Mouse (Mus musculus): ENCODE results near the gene Fras1. TPM values are rescaled to one million over a fixed set of nuclear protein-coding genes. Genes with fewer than 3 reads are reported as not detected.

The Fras1 gene
- polyA plus RNA-seq, 1 experiment from 2014 or later, result 3.6 TPM

GRCm38 (mm10) chr5:96762021-96762420 lies 388.3 kb downstream of the Fras1 start:
- ATAC-seq (no peak), DNase-seq (ENCODE audit: low spot score) (no peak)
- no peaks in the 10 kb centered on the region for H3K36me3 ChIP-seq (ENCODE audit: control insufficient read depth, insufficient read depth, low read length)
- WGBS, result 93% methylated on average over 1 of the region's 1 CpGs
- H3K4me3 ChIP-seq (ENCODE audit: low read depth, low read length), result no peak overlapping the region
- no peaks in the 10 kb centered on the region for H3K27me3 ChIP-seq (replicated peaks; ENCODE audit: control insufficient read depth, insufficient read depth, low read length)
- H3K9ac ChIP-seq (ENCODE audit: low read length), result no peak overlapping the region
- H3K4me1 ChIP-seq (ENCODE audit: control insufficient read depth, insufficient read depth, low read length), result no peaks in the 10 kb centered on the region
- H3K27ac ChIP-seq (ENCODE audit: low read depth, low read length), result no peak overlapping the region
- no peak overlapping the region for H3K4me2 ChIP-seq (ENCODE audit: low read length)
- H3K9me3 ChIP-seq (replicated peaks; ENCODE audit: control insufficient read depth, low read length), result no peaks in the 10 kb centered on the region

- no peak overlapping the region for H3K4me3 ChIP-seq (ENCODE audit: low read depth, low read length)
- no peaks in the 10 kb centered on the region for H3K27me3 ChIP-seq (replicated peaks; ENCODE audit: control insufficient read depth, insufficient read depth, low read length)
- H3K27ac ChIP-seq (ENCODE audit: low read depth, low read length), result no peak overlapping the region
- no peak overlapping the region for H3K4me2 ChIP-seq (ENCODE audit: low read length)
- WGBS, result 65% methylated on average over 10 of the region's 10 CpGs
- peak; percentile 58; the same call in 1 of the 2 replicates for ATAC-seq
- DNase-seq (ENCODE audit: low spot score), result peak; percentile 87
- no peak overlapping the region for H3K9ac ChIP-seq (ENCODE audit: low read length)
- no peaks in the 10 kb centered on the region for H3K9me3 ChIP-seq (replicated peaks; ENCODE audit: control insufficient read depth, low read length)
- H3K4me1 ChIP-seq (ENCODE audit: control insufficient read depth, insufficient read depth, low read length), result no peaks in the 10 kb centered on the region
- H3K36me3 ChIP-seq (ENCODE audit: control insufficient read depth, insufficient read depth, low read length), result no peaks in the 10 kb centered on the region
These were observed 395.2 kb downstream of the Fras1 start for GRCm38 (mm10) chr5:96768846-96769471.

GRCm38 (mm10) chr5:96783506-96784288 lies 409.9 kb downstream of the Fras1 start:
- ATAC-seq (no peak), DNase-seq (ENCODE audit: low spot score) (no peak)

GRCm38 (mm10) chr5:96785096-96785495 lies 411.3 kb downstream of the Fras1 start:
- Histone ChIP-seq H3K4me3 (ENCODE audit: low read depth, low read length) (no peak overlapping the region), H3K36me3 (ENCODE audit: control insufficient read depth, insufficient read depth, low read length) (no peaks in the 10 kb centered on the region), H3K9me3 (replicated peaks; ENCODE audit: control insufficient read depth, low read length) (no peaks in the 10 kb centered on the region), H3K9ac (ENCODE audit: low read length) (no peak overlapping the region), H3K4me1 (ENCODE audit: control insufficient read depth, insufficient read depth, low read length) (no peaks in the 10 kb centered on the region), H3K4me2 (ENCODE audit: low read length) (no peak overlapping the region), H3K27me3 (replicated peaks; ENCODE audit: control insufficient read depth, insufficient read depth, low read length) (no peaks in the 10 kb centered on the region), H3K27ac (ENCODE audit: low read depth, low read length) (no peak overlapping the region)
- no peak for ATAC-seq
- no peak for DNase-seq (ENCODE audit: low spot score)
- WGBS, result 90% methylated on average over 5 of the region's 5 CpGs

More at GRCm38 (mm10) chr5:96783506-96784288, 409.9 kb downstream of the Fras1 start:
- Histone ChIP-seq H3K4me1 (ENCODE audit: control insufficient read depth, insufficient read depth, low read length) (no peaks in the 10 kb centered on the region), H3K4me2 (ENCODE audit: low read length) (no peak overlapping the region), H3K9me3 (replicated peaks; ENCODE audit: control insufficient read depth, low read length) (no peaks in the 10 kb centered on the region), H3K27ac (ENCODE audit: low read depth, low read length) (no peak overlapping the region), H3K9ac (ENCODE audit: low read length) (no peak overlapping the region), H3K4me3 (ENCODE audit: low read depth, low read length) (no peak overlapping the region), H3K27me3 (replicated peaks; ENCODE audit: control insufficient read depth, insufficient read depth, low read length) (no peaks in the 10 kb centered on the region), H3K36me3 (ENCODE audit: control insufficient read depth, insufficient read depth, low read length) (no peaks in the 10 kb centered on the region)
- whole genome bisulfite sequencing, result 78% methylated on average over 14 of the region's 14 CpGs

- no peak for ATAC-seq
- WGBS, result 67% methylated on average over 9 of the region's 9 CpGs
These were observed 418.7 kb downstream of the Fras1 start for GRCm38 (mm10) chr5:96792422-96792821.

GRCm38 (mm10) chr5:96792936-96793718 lies 419.4 kb downstream of the Fras1 start, which contains the start of gene Anxa3:
Gene Anxa3, plus strand, starts transcription at chr5:96793339.
- Histone ChIP-seq H3K4me2 (ENCODE audit: low read length) (peak within 1 kb of the TSS; percentile 58), H3K27me3 (replicated peaks; ENCODE audit: control insufficient read depth, insufficient read depth, low read length) (no peaks in the 10 kb centered on the region; the same call in 1 of the 2 replicates), H3K27ac (ENCODE audit: low read depth, low read length) (no peak within 1 kb of the TSS), H3K36me3 (ENCODE audit: control insufficient read depth, insufficient read depth, low read length) (no peaks in the 10 kb centered on the region), H3K4me3 (ENCODE audit: low read depth, low read length) (peak within 1 kb of the TSS; percentile 26), H3K4me1 (ENCODE audit: control insufficient read depth, insufficient read depth, low read length) (peaks cover 5% of the 10 kb centered on the region; the same call in 1 of the 2 replicates), H3K9ac (ENCODE audit: low read length) (peak within 1 kb of the TSS; percentile 40), H3K9me3 (replicated peaks; ENCODE audit: control insufficient read depth, low read length) (no peaks in the 10 kb centered on the region)
- WGBS, result 10% methylated on average over 26 of the region's 26 CpGs
- ATAC-seq (peak; percentile 57; the same call in 1 of the 2 replicates), DNase-seq (ENCODE audit: low spot score) (no peak)

More at GRCm38 (mm10) chr5:96792422-96792821, 418.7 kb downstream of the Fras1 start:
- DNase-seq (ENCODE audit: low spot score), result no peak
- peaks cover 5% of the 10 kb centered on the region; the same call in 1 of the 2 replicates for H3K4me1 ChIP-seq (ENCODE audit: control insufficient read depth, insufficient read depth, low read length)
- H3K4me3 ChIP-seq (ENCODE audit: low read depth, low read length), result no peak overlapping the region
- no peaks in the 10 kb centered on the region for H3K9me3 ChIP-seq (replicated peaks; ENCODE audit: control insufficient read depth, low read length)
- no peak overlapping the region for H3K9ac ChIP-seq (ENCODE audit: low read length)
- H3K36me3 ChIP-seq (ENCODE audit: control insufficient read depth, insufficient read depth, low read length), result no peaks in the 10 kb centered on the region
- no peak overlapping the region for H3K4me2 ChIP-seq (ENCODE audit: low read length)
- no peaks in the 10 kb centered on the region; the same call in 1 of the 2 replicates for H3K27me3 ChIP-seq (replicated peaks; ENCODE audit: control insufficient read depth, insufficient read depth, low read length)
- H3K27ac ChIP-seq (ENCODE audit: low read depth, low read length), result no peak overlapping the region

- Histone ChIP-seq H3K4me3 (ENCODE audit: low read depth, low read length) (0 out of 2 replicates have a peak overlapping the region, but pooled peaks have one; percentile 26), H3K4me1 (ENCODE audit: control insufficient read depth, insufficient read depth, low read length) (peaks cover 5% of the 10 kb centered on the region; the same call in 1 of the 2 replicates), H3K36me3 (ENCODE audit: control insufficient read depth, insufficient read depth, low read length) (no peaks in the 10 kb centered on the region), H3K9ac (ENCODE audit: low read length) (no peak overlapping the region), H3K27me3 (replicated peaks; ENCODE audit: control insufficient read depth, insufficient read depth, low read length) (no peaks in the 10 kb centered on the region; the same call in 1 of the 2 replicates), H3K27ac (ENCODE audit: low read depth, low read length) (no peak overlapping the region), H3K4me2 (ENCODE audit: low read length) (peak overlapping the region; percentile 58), H3K9me3 (replicated peaks; ENCODE audit: control insufficient read depth, low read length) (no peaks in the 10 kb centered on the region)
- DNase-seq (ENCODE audit: low spot score), result no peak
- no peak for ATAC-seq
- 46% methylated on average over 10 of the region's 10 CpGs for WGBS
These were observed 420.3 kb downstream of the Fras1 start for GRCm38 (mm10) chr5:96793953-96794635.

GRCm38 (mm10) chr5:96795752-96796151 lies 422.0 kb downstream of the Fras1 start:
- 97% methylated on average over 1 of the region's 1 CpGs for WGBS
- DNase-seq (ENCODE audit: low spot score) (no peak), ATAC-seq (no peak)
- H3K4me3 ChIP-seq (ENCODE audit: low read depth, low read length), result no peak overlapping the region
- H3K9ac ChIP-seq (ENCODE audit: low read length), result no peak overlapping the region
- H3K27ac ChIP-seq (ENCODE audit: low read depth, low read length), result no peak overlapping the region
- no peaks in the 10 kb centered on the region for H3K9me3 ChIP-seq (replicated peaks; ENCODE audit: control insufficient read depth, low read length)
- no peak overlapping the region for H3K4me2 ChIP-seq (ENCODE audit: low read length)
- no peaks in the 10 kb centered on the region; the same call in 1 of the 2 replicates for H3K27me3 ChIP-seq (replicated peaks; ENCODE audit: control insufficient read depth, insufficient read depth, low read length)
- H3K36me3 ChIP-seq (ENCODE audit: control insufficient read depth, insufficient read depth, low read length), result no peaks in the 10 kb centered on the region
- H3K4me1 ChIP-seq (ENCODE audit: control insufficient read depth, insufficient read depth, low read length), result peaks cover 5% of the 10 kb centered on the region; the same call in 1 of the 2 replicates
